Comparison of ENCODE assay signal across 16 mouse cellular contexts in the genomic region with DNA sequence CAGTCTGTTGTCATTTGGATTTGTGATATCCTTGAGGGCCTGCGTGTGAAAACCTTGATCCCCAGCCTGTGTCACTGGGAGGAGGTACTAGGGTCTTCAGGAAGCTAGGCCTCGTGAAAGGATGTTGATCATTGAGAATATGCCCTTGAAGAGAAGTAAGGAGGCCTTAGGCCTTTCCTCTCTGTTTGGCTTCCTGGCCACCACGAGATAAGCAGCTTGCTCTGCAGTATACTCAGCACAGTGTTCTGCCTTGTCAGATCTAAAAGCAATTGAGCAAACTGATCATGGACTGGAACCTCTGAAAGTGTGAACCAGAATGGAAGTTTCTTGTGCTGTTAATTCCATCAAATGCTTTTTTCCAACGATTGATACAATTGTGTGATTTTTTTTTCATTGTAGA.
"Had no signal": no experiment of that assay in that cellular context is flagged by ENCODE, and none has a peak within 500 bp of the region (broad histone marks: within the 10 kb centered on the region; RNA-seq: fewer than 3 reads in every experiment).

No protein-coding gene starts in this region.

- H3K9ac ChIP-seq: neural tube, embryonic 13.5 days; neural tube, embryonic 15.5 days; stomach, embryonic 15.5 days had no signal

- H3K36me3 ChIP-seq: neural tube, embryonic 13.5 days; neural tube, embryonic 15.5 days; stomach, embryonic 15.5 days had no signal

- H3K4me1 ChIP-seq: neural tube, embryonic 13.5 days; neural tube, embryonic 15.5 days; stomach, embryonic 15.5 days had no signal

- H3K27me3 ChIP-seq: neural tube, embryonic 13.5 days; neural tube, embryonic 15.5 days; stomach, embryonic 15.5 days had no signal

- H3K4me2 ChIP-seq: neural tube, embryonic 13.5 days; neural tube, embryonic 15.5 days; stomach, embryonic 15.5 days had no signal

- H3K27ac ChIP-seq: neural tube, embryonic 13.5 days; neural tube, embryonic 15.5 days; stomach, embryonic 15.5 days; stomach, postnatal 0 days had no signal

- H3K9me3 ChIP-seq: neural tube, embryonic 13.5 days; neural tube, embryonic 15.5 days; stomach, embryonic 15.5 days had no signal

- DNase-seq: retina, postnatal 1 day; right cerebral cortex, adult 18-20 months; right cerebral cortex, postnatal 14 days; right cerebral cortex, postnatal 25 days; right cerebral cortex, postnatal 4 days; spleen, adult 18-20 months; thymus, adult 18-20 months; thymus, adult 2 months; thymus, postnatal 14 days; thymus, postnatal 25 days; thymus, postnatal 36 days; thymus, postnatal 4 days had no signal

- H3K4me3 ChIP-seq: neural tube, embryonic 13.5 days; neural tube, embryonic 15.5 days; stomach, embryonic 15.5 days had no signal
